Mouse (Mus musculus) hindbrain, embryonic 11.5 days (tissue): ENCODE measurements around the gene Bbs9. TPM values are rescaled to one million over a fixed set of nuclear protein-coding genes. Genes with fewer than 3 reads are reported as not detected.

Source experiments
- ATAC-seq: fragments of 200-750 bp; cut with Nextera tagmentation; 2 replicates; pipeline ENCODE4 v1.8.0; 2017; ENCODE audit warnings: mild to moderate bottlenecking, moderate TSS enrichment, moderate library complexity; ENCODE audit not compliant: low FRiP score
- DNase-seq: peaks from one replicate; pipeline ENCODE4 v3.0.0-alpha.2; 2015; ENCODE audit warnings: low spot score
- H3K27ac ChIP-seq: fragments of 300-500 bp; sonication (generic); 2 replicates; pipeline ENCODE4 v1.5.1; 2014; ENCODE audit warnings: mild to moderate bottlenecking, low read depth, low read length
- H3K27me3 ChIP-seq: fragments of 300-500 bp; sonication (generic); 2 replicates; pipeline ENCODE4 v1.6.1; 2014; ENCODE audit warnings: mild to moderate bottlenecking, low read length, moderate library complexity, mixed read lengths; ENCODE audit not compliant: control insufficient read depth, insufficient read depth
- H3K36me3 ChIP-seq: fragments of 300-500 bp; sonication (generic); 2 replicates; pipeline ENCODE4 v1.6.1; 2014; ENCODE audit warnings: mild to moderate bottlenecking, low read length, moderate library complexity, mixed read lengths; ENCODE audit not compliant: control insufficient read depth, insufficient read depth
- H3K4me1 ChIP-seq: fragments of 300-500 bp; sonication (generic); replicated peaks from 2 replicates; pipeline ENCODE4 v1.6.1; 2014; ENCODE audit warnings: low read length, mixed read lengths; ENCODE audit not compliant: control insufficient read depth, insufficient read depth
- H3K4me2 ChIP-seq: fragments of 300-500 bp; sonication (generic); replicated peaks from 2 replicates; pipeline ENCODE4 v1.6.1; 2014; ENCODE audit warnings: mild to moderate bottlenecking, low read depth, low read length
- H3K4me3 ChIP-seq: fragments of 300-500 bp; sonication (generic); 2 replicates; pipeline ENCODE4 v1.5.1; 2014; ENCODE audit warnings: low read depth, low read length
- H3K9ac ChIP-seq: fragments of 300-500 bp; sonication (generic); 2 replicates; pipeline ENCODE4 v1.6.1; 2014; ENCODE audit warnings: low read depth, low read length
- H3K9me3 ChIP-seq: fragments of 300-500 bp; sonication (generic); 2 replicates; pipeline ENCODE4 v1.6.1; 2016; ENCODE audit warnings: low read length; ENCODE audit not compliant: control insufficient read depth
- WGBS: fragments of 180-500 bp; shearing (Covaris S2); extraction: QIAGEN DNeasy Blood & Tissue Kit; methylation state at CpG from one replicate; pipeline ENCODE4 v1.1.7; 2014; 5-methylcytosine and 5-hydroxymethylcytosine counted together
- polyA plus RNA-seq: library from polyadenylated mRNA; unstranded; fragments of >200 nt; fragmentation: Nextera tagmentation; extraction: Ambion mirVana; gene quantifications from 2 replicates; pipeline ENCODE4 v1.2.1, GENCODE M21; 2014

Gene Bbs9
- polyA plus RNA-seq, 1 experiment from 2014 or later = 16.9 TPM

- no peaks in the 10 kb centered on the region for H3K27me3 ChIP-seq
- no peaks in the 10 kb centered on the region for H3K36me3 ChIP-seq
- H3K4me3 ChIP-seq = no peak overlapping the region
- no peak overlapping the region for H3K9ac ChIP-seq
- H3K4me1 ChIP-seq = no peaks in the 10 kb centered on the region
- no peak for ATAC-seq
- H3K9me3 ChIP-seq = no peaks in the 10 kb centered on the region
- no peak overlapping the region for H3K27ac ChIP-seq
- DNase-seq = no peak
- WGBS = 82% methylated on average over 3 of the region's 3 CpGs
- no peak overlapping the region for H3K4me2 ChIP-seq
Measured at GRCm38 (mm10) chr9:22905434-22905833, 429.9 kb downstream of the Bbs9 start.

- Histone ChIP-seq H3K9me3 (no peaks in the 10 kb centered on the region), H3K27ac (no peak overlapping the region), H3K27me3 (no peaks in the 10 kb centered on the region), H3K36me3 (no peaks in the 10 kb centered on the region), H3K4me1 (no peaks in the 10 kb centered on the region), H3K4me3 (no peak overlapping the region), H3K9ac (no peak overlapping the region), H3K4me2 (no peak overlapping the region)
- no peak for ATAC-seq
- DNase-seq = no peak
Measured at GRCm38 (mm10) chr9:22916808-22917207, 441.3 kb downstream of the Bbs9 start.

- H3K9me3 ChIP-seq = no peaks in the 10 kb centered on the region
- H3K4me3 ChIP-seq = no peak overlapping the region
- H3K27ac ChIP-seq = no peak overlapping the region
- H3K9ac ChIP-seq = no peak overlapping the region
- H3K4me1 ChIP-seq = no peaks in the 10 kb centered on the region
- ATAC-seq (no peak), DNase-seq (no peak)
- no peak overlapping the region for H3K4me2 ChIP-seq
- no peaks in the 10 kb centered on the region for H3K36me3 ChIP-seq
- no peaks in the 10 kb centered on the region for H3K27me3 ChIP-seq
Measured at GRCm38 (mm10) chr9:22935645-22936044, 460.1 kb downstream of the Bbs9 start.

Other genes with a start within 250 kb of the Bbs9 start
- gene Zfp599, start 215.8 kb upstream of the Bbs9 start, polyA plus RNA-seq = 7.1 and 8.1 TPM in 2 replicates
- 25.5 and 34.1 TPM in 2 replicates for gene Zfp810, start 168.1 kb upstream of the Bbs9 start, polyA plus RNA-seq
- gene Anln, start 86.5 kb upstream of the Bbs9 start, polyA plus RNA-seq = 34.0 and 40.2 TPM in 2 replicates
- gene 9530077C05Rik, start 64.2 kb upstream of the Bbs9 start, polyA plus RNA-seq = 9.3 and 9.8 TPM in 2 replicates
- not detected in 2 replicates for gene Gm17545, start 21.4 kb upstream of the Bbs9 start, polyA plus RNA-seq
- gene Rp9, start 6.0 kb upstream of the Bbs9 start, polyA plus RNA-seq = 53.9 and 56.0 TPM in 2 replicates